Mouse (Mus musculus) CH12.LX (cell line): Measurements from ENCODE around the gene Asl. TPM values are rescaled to one million over a fixed set of nuclear protein-coding genes. Genes with fewer than 3 reads are reported as not detected.

Experiments
- DNase-seq: peaks from one replicate; pipeline ENCODE4 v3.0.0-alpha.2; 2013; ENCODE audit errors: extremely low read depth
- H3K27ac ChIP-seq: 2 replicates; pipeline ENCODE4 v1.5.1; 2012; ENCODE audit warnings: low read depth, mild to moderate bottlenecking, control low read depth, moderate library complexity; ENCODE audit not compliant: insufficient read depth
- H3K27me3 ChIP-seq: replicated peaks from 2 replicates; pipeline ENCODE3; 2012; ENCODE audit warnings: inconsistent platforms
- H3K36me3 ChIP-seq, 2 experiments: replicated peaks in 1 of 2; 2 replicates each; pipeline versions ENCODE3 to v1.6.1; 2012; ENCODE audit warnings: inconsistent platforms in 1 of 2, low read length in 1 of 2, mild to moderate bottlenecking in 1 of 2, mixed read lengths in 1 of 2, moderate library complexity in 1 of 2; ENCODE audit not compliant: control insufficient read depth in 1 of 2, insufficient read depth in 1 of 2
- H3K4me1 ChIP-seq, 2 experiments: 2 replicates each; pipeline ENCODE4 v1.6.1; 2012; ENCODE audit warnings: inconsistent platforms in 1 of 2, moderate library complexity in 1 of 2; ENCODE audit not compliant: insufficient read depth in 2 of 2, control insufficient read depth in 1 of 2
- H3K4me2 ChIP-seq: 2 replicates; pipeline ENCODE4 v1.6.1; 2012; ENCODE audit warnings: low read depth, mild to moderate bottlenecking, control low read depth; ENCODE audit not compliant: poor library complexity, insufficient read depth, severe bottlenecking
- H3K4me3 ChIP-seq, 3 experiments: fragments of 150-350 bp in 1 of 3; sonication (generic) in 1 of 3; replicated peaks in 1 of 3; 2 replicates each; pipeline versions ENCODE3 to v1.5.1; 2011 to 2012; ENCODE audit warnings: low read depth in 2 of 3, low read length in 2 of 3, mild to moderate bottlenecking in 2 of 3, moderate library complexity in 2 of 3, control low read depth in 1 of 3, improper control_type of control experiment in 1 of 3, inconsistent platforms in 1 of 3, mixed read lengths in 1 of 3; ENCODE audit not compliant: poor library complexity in 1 of 3
- H3K79me2 ChIP-seq: replicated peaks from 2 replicates; pipeline ENCODE4 v1.6.1; 2012; ENCODE audit warnings: mild to moderate bottlenecking, moderate library complexity; ENCODE audit not compliant: control insufficient read depth, poor library complexity, insufficient read depth, severe bottlenecking; ENCODE audit errors: extremely low read depth
- H3K9ac ChIP-seq: 2 replicates; pipeline ENCODE4 v1.6.1; 2012; ENCODE audit warnings: low read depth, mild to moderate bottlenecking, control low read depth, moderate library complexity; ENCODE audit not compliant: insufficient read depth
- H3K9me3 ChIP-seq: replicated peaks from 2 replicates; pipeline ENCODE3; 2012; ENCODE audit warnings: low read length, inconsistent platforms, mixed read lengths
- BHLHE40 ChIP-seq: IDR thresholded peaks from 2 replicates; pipeline ENCODE4 v1.6.1; 2011; ENCODE audit warnings: mild to moderate bottlenecking, low read depth, low read length, improper control_type of control experiment
- CHD1 ChIP-seq: IDR thresholded peaks from 2 replicates; pipeline ENCODE4 v1.6.1; 2012; ENCODE audit warnings: low read depth, low read length, improper control_type of control experiment, inconsistent platforms
- CTCF ChIP-seq, 2 experiments: IDR thresholded peaks in 1 of 2; conservative IDR thresholded peaks in 1 of 2; 2 replicates each; pipeline ENCODE4 v1.5.1; 2011 to 2012; ENCODE audit warnings: low read depth in 2 of 2, low read length in 2 of 2, improper control_type of control experiment in 1 of 2, inconsistent platforms in 1 of 2, mild to moderate bottlenecking in 1 of 2, moderate library complexity in 1 of 2
- ETS1 ChIP-seq: conservative IDR thresholded peaks from 2 replicates; pipeline ENCODE4 v1.6.1; 2012; ENCODE audit warnings: low read depth, mild to moderate bottlenecking, inconsistent platforms, low read length, improper control_type of control experiment, moderate library complexity
- IRF4 ChIP-seq: IDR thresholded peaks from 2 replicates; pipeline ENCODE4 v1.6.1; 2014; ENCODE audit warnings: low read depth, mild to moderate bottlenecking, inconsistent platforms, low read length, improper control_type of control experiment
- JUN ChIP-seq: IDR thresholded peaks from 2 replicates; pipeline ENCODE4 v1.6.1; 2011; ENCODE audit warnings: low read depth, mild to moderate bottlenecking, low read length, improper control_type of control experiment, moderate library complexity; ENCODE audit not compliant: insufficient read depth
- JUND ChIP-seq: conservative IDR thresholded peaks from 2 replicates; pipeline ENCODE4 v1.6.1; 2011; ENCODE audit warnings: low read depth, low read length, improper control_type of control experiment
- KAT2A ChIP-seq: IDR thresholded peaks from 2 replicates; pipeline ENCODE4 v1.6.1; 2012; ENCODE audit warnings: low read length, improper control_type of control experiment, inconsistent platforms; ENCODE audit not compliant: insufficient replicate concordance
- MAX ChIP-seq: IDR thresholded peaks from 2 replicates; pipeline ENCODE4 v1.6.1; 2011; ENCODE audit warnings: low read length, improper control_type of control experiment
- MEF2A ChIP-seq: IDR thresholded peaks from 2 replicates; pipeline ENCODE4 v1.6.1; 2014; ENCODE audit warnings: low read depth, mild to moderate bottlenecking, inconsistent platforms, low read length, improper control_type of control experiment, borderline replicate concordance
- MXI1 ChIP-seq: IDR thresholded peaks from 2 replicates; pipeline ENCODE4 v1.6.1; 2011; ENCODE audit warnings: mild to moderate bottlenecking, low read depth, low read length, improper control_type of control experiment
- MYC ChIP-seq: IDR thresholded peaks from 2 replicates; pipeline ENCODE4 v1.6.1; 2011; ENCODE audit warnings: low read depth, mild to moderate bottlenecking, improper control_type of control experiment, low read length
- POLR2A ChIP-seq: IDR thresholded peaks from 2 replicates; pipeline ENCODE4 v1.6.1; 2011; ENCODE audit warnings: low read depth, mild to moderate bottlenecking, improper control_type of control experiment, low read length
- POLR2AphosphoS2 ChIP-seq: IDR thresholded peaks from 2 replicates; pipeline ENCODE4 v1.6.1; 2011; ENCODE audit warnings: low read depth, low read length, improper control_type of control experiment
- SIN3A ChIP-seq: IDR thresholded peaks from 2 replicates; pipeline ENCODE4 v1.6.1; 2012; ENCODE audit warnings: low read length, improper control_type of control experiment, inconsistent platforms
- UBTF ChIP-seq: IDR thresholded peaks from 2 replicates; pipeline ENCODE4 v1.6.1; 2012; ENCODE audit warnings: low read depth, mild to moderate bottlenecking, inconsistent platforms, low read length, improper control_type of control experiment, moderate library complexity
- ZKSCAN1 ChIP-seq: IDR thresholded peaks from 2 replicates; pipeline ENCODE4 v1.6.1; 2012; ENCODE audit warnings: low read depth, inconsistent platforms, low read length, improper control_type of control experiment, borderline replicate concordance
- dilution Hi-C: fragments of 300-500 bp; cut with MboI; formaldehyde crosslinking; loops from 2 replicates; pipeline ENCODE4 v1.14.3; 2020; ENCODE audit warnings: low sequenced_read_pairs; ENCODE audit not compliant: extremely low pct_unique_long_range_greater_than_20kb, extremely low pct_ligation_motif_present
- in situ Hi-C: fragments of 300-500 bp; cut with MboI; formaldehyde crosslinking; loops from 3 replicates; pipeline ENCODE4 v1.14.3; 2019; ENCODE audit warnings: low sequenced_read_pairs, low pct_ligation_motif_present, low pct_unique_long_range_greater_than_20kb, mixed read lengths
- polyA plus RNA-seq: library from polyadenylated mRNA; unstranded; fragments of >175 nt; gene quantifications from 2 replicates; pipeline ENCODE4 v1.2.1, GENCODE M21; 2012; ENCODE audit warnings: low read depth; ENCODE audit not compliant: insufficient read length
- total RNA-seq, 2 experiments: library from RNA; depleted of rRNA; stranded (reverse); fragments of 300-350 nt in 1 of 2; fragments of >200 nt in 1 of 2; gene quantifications; 2 replicates each; pipeline ENCODE4 v1.2.3; 2012 to 2014

The Asl gene
- total and polyA plus RNA-seq, 3 experiments, result 44.8 to 70.4 (median 61.0) TPM

DNA sequence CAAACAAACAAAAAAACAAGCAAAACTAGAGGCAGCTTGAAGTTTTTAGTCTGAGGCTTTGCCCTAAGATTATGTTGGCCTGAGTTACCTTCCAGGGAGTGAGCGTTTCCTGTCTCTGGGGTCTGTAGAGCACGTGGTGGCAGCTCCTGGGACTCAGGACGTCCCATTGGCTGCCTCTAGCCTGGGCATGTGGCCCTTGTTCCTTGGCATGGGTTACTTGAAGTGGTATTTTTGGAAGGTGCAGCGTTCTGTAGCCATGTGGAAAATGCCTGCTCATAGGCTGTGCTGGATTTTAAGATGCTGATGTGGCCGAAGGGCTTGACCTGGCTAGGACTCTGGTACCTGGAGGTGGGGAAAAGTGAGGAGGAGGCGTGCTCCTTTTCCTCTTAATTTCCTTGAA, 47.3 kb upstream of the Asl start:
- Histone ChIP-seq H3K36me3 (peaks cover 0 to 4% of the 10 kb centered on the region in 2 experiments), H3K79me2 (peaks cover 9% of the 10 kb centered on the region; the same call in 1 of the 2 replicates), H3K4me2 (no peak overlapping the region), H3K27me3 (peaks cover 1% of the 10 kb centered on the region), H3K9me3 (peaks cover 2% of the 10 kb centered on the region), H3K9ac (no peak overlapping the region), H3K4me3 (no peak overlapping the region)
- in situ Hi-C loops, result no loop called here
- dilution Hi-C loops, result no loop called here
- DNase-seq, result no peak
- TF ChIP-seq MAX (no peak), MXI1 (no peak), MEF2A (no peak)
- TF ChIP-seq, all 38 proteins: peak for 0
- H3K27ac ChIP-seq, result no peak overlapping the region
- peaks cover 11 to 32% of the 10 kb centered on the region in 2 experiments; a peak in 3 of 4 replicates for H3K4me1 ChIP-seq

DNA sequence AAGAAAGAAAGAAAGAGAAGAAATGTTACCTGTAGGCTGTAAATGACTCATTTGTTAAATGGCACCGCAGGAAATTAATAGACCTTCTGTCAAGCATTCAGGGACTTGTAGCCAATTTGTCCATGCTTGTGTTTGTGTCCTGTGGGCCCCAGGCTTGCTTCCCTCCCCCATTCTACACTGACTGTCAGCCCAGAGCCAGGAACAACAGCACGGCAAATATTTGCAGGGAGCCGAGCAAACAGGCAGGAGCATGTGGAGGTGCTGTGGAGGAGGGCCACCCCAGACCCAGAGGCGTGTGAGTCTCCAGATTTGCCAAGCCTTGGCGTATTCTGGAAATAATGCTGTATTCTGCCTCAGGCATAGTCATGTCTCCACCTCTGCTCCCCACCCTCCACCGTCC, 45.4 kb upstream of the Asl start:
- no peak for TF ChIP-seq POLR2A
- no peak for TF ChIP-seq ETS1
- TF ChIP-seq MXI1, result no peak
- no peak for TF ChIP-seq MAX
- DNase-seq, result no peak
- in situ Hi-C loops, result no loop called here
- H3K9me3 ChIP-seq, result no peaks in the 10 kb centered on the region
- peaks cover 4 to 21% of the 10 kb centered on the region in 2 experiments; a peak in 3 of 4 replicates for H3K4me1 ChIP-seq
- no peak overlapping the region for H3K4me2 ChIP-seq
- H3K79me2 ChIP-seq, result no peaks in the 10 kb centered on the region
- peaks cover 1% of the 10 kb centered on the region for H3K27me3 ChIP-seq
- H3K27ac ChIP-seq, result no peak overlapping the region
- H3K36me3 ChIP-seq, result no peaks in the 10 kb centered on the region
- no peak overlapping the region for H3K4me3 ChIP-seq
- H3K9ac ChIP-seq, result no peak overlapping the region
- dilution Hi-C loops, result no loop called here

GRCm38 (mm10) chr5:130073026-130073425, 44.0 kb upstream of the Asl start, which contains the start of gene Tpst1:
Gene Tpst1 (plus strand): TSS chr5:130073326.
- H3K9me3 ChIP-seq, result peaks cover 3% of the 10 kb centered on the region

More at GRCm38 (mm10) chr5:130073026-130073425, 44.0 kb upstream of the Asl start, which contains the start of gene Tpst1:
- dilution Hi-C loops (no loop called here), in situ Hi-C loops (no loop called here)
- Histone ChIP-seq H3K9ac (no peak within 1 kb of the TSS), H3K4me1 (peaks cover 0 to 9% of the 10 kb centered on the region in 2 experiments; a peak in 2 of 4 replicates), H3K27ac (no peak within 1 kb of the TSS), H3K4me3 (no peak within 1 kb of the TSS), H3K79me2 (no peaks in the 10 kb centered on the region), H3K36me3 (no peaks in the 10 kb centered on the region), H3K27me3 (peaks cover 1% of the 10 kb centered on the region), H3K4me2 (no peak within 1 kb of the TSS)
- TF ChIP-seq JUND (no peak), SIN3A (no peak), POLR2A (no peak), CTCF (conservative IDR thresholded peaks at IDR 0.05 in 1 of 2, IDR thresholded peaks at IDR 0.05 in 1 of 2; ENCODE audit: low read depth in 2 of 2, low read length in 2 of 2) (no peak), CHD1 (no peak), ZKSCAN1 (no peak), MYC (no peak), JUN (no peak), POLR2AphosphoS2 (no peak), KAT2A (no peak), UBTF (no peak), IRF4 (no peak), BHLHE40 (no peak)
- no peak for DNase-seq
